In the genomic region with DNA sequence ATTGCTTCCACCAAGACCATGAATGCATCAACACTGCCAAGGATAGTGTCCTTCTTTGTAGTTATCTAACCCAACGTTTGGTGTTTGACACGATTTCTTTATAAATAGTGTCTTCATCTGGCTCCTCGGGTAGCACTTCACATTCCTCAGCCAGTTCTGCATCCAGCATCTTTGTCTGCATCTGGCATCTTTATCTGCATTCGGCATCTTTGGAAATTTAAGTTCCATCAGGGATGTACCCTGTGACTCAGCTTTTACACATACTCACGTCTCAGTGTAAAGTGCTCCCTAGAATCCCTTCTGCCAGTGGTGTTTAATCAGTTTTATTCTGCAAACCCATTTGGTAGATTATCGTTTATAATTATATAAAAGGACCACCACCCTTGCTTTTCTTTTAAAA, we compare ENCODE assay signal across 18 mouse cellular contexts.
DNase-seq lines count a peak whose midpoint lies in the region.
"Had no signal": no experiment of that assay in that cellular context is flagged by ENCODE, and none has a peak within 500 bp of the region (broad histone marks: within the 10 kb centered on the region; RNA-seq: fewer than 3 reads in every experiment).

No protein-coding gene starts in this region.

- intact Hi-C loops in left cerebral cortex, postnatal 14 days (cut with DNase I) = no loop called here

- DNase-seq in frontal cortex, adult 2 months (ENCODE audit: extremely low spot score in 1 of 2, low spot score in 1 of 2) = peak; percentile 26 to 27
- DNase-seq in frontal cortex, postnatal 25 days (ENCODE audit: low spot score in 2 of 2) = no peak
- peak; percentile 6 for DNase-seq in left cerebral cortex, adult 11 months (ENCODE audit: low spot score)
- DNase-seq in left cerebral cortex, postnatal 14 days (ENCODE audit: low spot score in 2 of 2) = no peak
- DNase-seq in right cerebral cortex, adult 18-20 months = peak; percentile 17
- no peak for DNase-seq in right cerebral cortex, postnatal 25 days
- DNase-seq in telencephalon, adult 2 months (ENCODE audit: low read depth, low spot score) = peak; percentile 28
- DNase-seq in spleen, postnatal 4 days (ENCODE audit: low spot score in 2 of 2) = no peak
- DNase-seq: adrenal gland, adult 2 months; adrenal gland, postnatal 10 days; adrenal gland, postnatal 25 days; cerebellum, adult 11 months; cerebellum, adult 18-20 months; cerebellum, adult 8-10 months; cerebellum, adult 9-11 months; cerebellum, postnatal 14 days; cerebellum, postnatal 36 days; embryo, embryonic 11 days had no signal

Comparison
In these comparisons a context has a peak if more than half of its experiments do, and no peak if none do; other contexts are left out.
1. DNase-seq: peak in frontal cortex, adult 2 months (2 of 2), left cerebral cortex, adult 11 months (single experiment), right cerebral cortex, adult 18-20 months (single experiment) and telencephalon, adult 2 months (single experiment); none in frontal cortex, postnatal 25 days (0 of 2), left cerebral cortex, postnatal 14 days (0 of 2), right cerebral cortex, postnatal 25 days (single experiment) and spleen, postnatal 4 days (0 of 2).